Mouse (Mus musculus): ENCODE measurements around the gene 9130019O22Rik. TPM values are rescaled to one million over a fixed set of nuclear protein-coding genes. Genes with fewer than 3 reads are reported as not detected.
"Not testable (repeated sequence)": the region's sequence is repeated elsewhere in the genome, so short reads cannot be mapped to it uniquely, and the experiment has no call there.

Gene 9130019O22Rik
- polyA plus RNA-seq, 1 experiment from 2014 or later: 7.2 TPM

- Histone ChIP-seq H3K27ac (ENCODE audit: low read depth, low read length) (no peak overlapping the region), H3K9ac (ENCODE audit: low read depth, low read length) (no peak overlapping the region), H3K4me3 (ENCODE audit: low read length) (no peak overlapping the region), H3K4me2 (replicated peaks; ENCODE audit: low read depth, low read length) (no peak overlapping the region), H3K36me3 (ENCODE audit: control insufficient read depth, insufficient read depth, low read length) (peaks cover 5% of the 10 kb centered on the region), H3K9me3 (ENCODE audit: control insufficient read depth, low read length) (no peaks in the 10 kb centered on the region), H3K27me3 (ENCODE audit: control insufficient read depth, insufficient read depth, low read length) (no peaks in the 10 kb centered on the region), H3K4me1 (ENCODE audit: control insufficient read depth, insufficient read depth, low read length) (peaks cover 9% of the 10 kb centered on the region; the same call in 1 of the 2 replicates)
- ATAC-seq (ENCODE audit: low FRiP score, low TSS enrichment): no peak
- WGBS: 73% methylated on average over 7 of the region's 7 CpGs
These were observed 3.3 kb upstream of the 9130019O22Rik start for GRCm38 (mm10) chr7:127390306-127390705.

- not testable (repeated sequence) for H3K36me3 ChIP-seq (ENCODE audit: control insufficient read depth, insufficient read depth, low read length); H3K27me3 ChIP-seq (ENCODE audit: control insufficient read depth, insufficient read depth, low read length); H3K9me3 ChIP-seq (ENCODE audit: control insufficient read depth, low read length); H3K4me3 ChIP-seq (ENCODE audit: low read length); H3K27ac ChIP-seq (ENCODE audit: low read depth, low read length); ATAC-seq (ENCODE audit: low FRiP score, low TSS enrichment); H3K4me2 ChIP-seq (replicated peaks; ENCODE audit: low read depth, low read length); H3K4me1 ChIP-seq (ENCODE audit: control insufficient read depth, insufficient read depth, low read length); H3K9ac ChIP-seq (ENCODE audit: low read depth, low read length)
These were observed 1.2 kb upstream of the 9130019O22Rik start for GRCm38 (mm10) chr7:127388201-127388600.

GRCm38 (mm10) chr7:127385560-127385959, 1.4 kb downstream of the 9130019O22Rik start:
- H3K36me3 ChIP-seq (ENCODE audit: control insufficient read depth, insufficient read depth, low read length); H3K9me3 ChIP-seq (ENCODE audit: control insufficient read depth, low read length); H3K4me3 ChIP-seq (ENCODE audit: low read length); H3K27ac ChIP-seq (ENCODE audit: low read depth, low read length); H3K4me1 ChIP-seq (ENCODE audit: control insufficient read depth, insufficient read depth, low read length); ATAC-seq (ENCODE audit: low FRiP score, low TSS enrichment); H3K4me2 ChIP-seq (replicated peaks; ENCODE audit: low read depth, low read length); H3K9ac ChIP-seq (ENCODE audit: low read depth, low read length); H3K27me3 ChIP-seq (ENCODE audit: control insufficient read depth, insufficient read depth, low read length): not testable (repeated sequence)
- 96% methylated on average over 4 of the region's 4 CpGs for WGBS

- H3K36me3 ChIP-seq (ENCODE audit: control insufficient read depth, insufficient read depth, low read length): peaks cover 6% of the 10 kb centered on the region; the same call in 1 of the 2 replicates
- no peaks in the 10 kb centered on the region for H3K27me3 ChIP-seq (ENCODE audit: control insufficient read depth, insufficient read depth, low read length)
- H3K9me3 ChIP-seq (ENCODE audit: control insufficient read depth, low read length): 0 out of 2 replicates have a peak, but pooled peaks cover 3% of the 10 kb centered on the region
- H3K4me1 ChIP-seq (ENCODE audit: control insufficient read depth, insufficient read depth, low read length): no peaks in the 10 kb centered on the region
- H3K27ac ChIP-seq (ENCODE audit: low read depth, low read length): no peak overlapping the region
- no peak overlapping the region for H3K4me3 ChIP-seq (ENCODE audit: low read length)
- WGBS: 82% methylated on average over 6 of the region's 6 CpGs
- no peak overlapping the region for H3K4me2 ChIP-seq (replicated peaks; ENCODE audit: low read depth, low read length)
- no peak overlapping the region for H3K9ac ChIP-seq (ENCODE audit: low read depth, low read length)
- no peak for ATAC-seq (ENCODE audit: low FRiP score, low TSS enrichment)
These were observed 8.6 kb downstream of the 9130019O22Rik start for GRCm38 (mm10) chr7:127378310-127378921.

- Histone ChIP-seq H3K27ac (ENCODE audit: low read depth, low read length) (peak within 1 kb of the TSS; percentile 62; the same call in 1 of the 2 replicates), H3K4me3 (ENCODE audit: low read length) (peak within 1 kb of the TSS; percentile 73), H3K9ac (ENCODE audit: low read depth, low read length) (peak within 1 kb of the TSS; percentile 73), H3K4me2 (replicated peaks; ENCODE audit: low read depth, low read length) (peak within 1 kb of the TSS; percentile 71)
- peak; percentile 93 for ATAC-seq (ENCODE audit: low FRiP score, low TSS enrichment)
- 1% methylated on average over 49 of the region's 49 CpGs for WGBS
- H3K4me1 ChIP-seq (ENCODE audit: control insufficient read depth, insufficient read depth, low read length); H3K36me3 ChIP-seq (ENCODE audit: control insufficient read depth, insufficient read depth, low read length); H3K9me3 ChIP-seq (ENCODE audit: control insufficient read depth, low read length); H3K27me3 ChIP-seq (ENCODE audit: control insufficient read depth, insufficient read depth, low read length): not testable (repeated sequence)
These were observed 11.4 kb downstream of the 9130019O22Rik start, which contains the start of gene Zfp747 for GRCm38 (mm10) chr7:127375271-127376245. TSS of gene Zfp747 (minus strand) at chr7:127376050.

- H3K9ac ChIP-seq (ENCODE audit: low read depth, low read length); H3K4me1 ChIP-seq (ENCODE audit: control insufficient read depth, insufficient read depth, low read length); H3K4me2 ChIP-seq (replicated peaks; ENCODE audit: low read depth, low read length); H3K9me3 ChIP-seq (ENCODE audit: control insufficient read depth, low read length); ATAC-seq (ENCODE audit: low FRiP score, low TSS enrichment); H3K27ac ChIP-seq (ENCODE audit: low read depth, low read length); H3K4me3 ChIP-seq (ENCODE audit: low read length); H3K36me3 ChIP-seq (ENCODE audit: control insufficient read depth, insufficient read depth, low read length); H3K27me3 ChIP-seq (ENCODE audit: control insufficient read depth, insufficient read depth, low read length): not testable (repeated sequence)
- 78% methylated on average over 3 of the region's 3 CpGs for WGBS
These were observed 15.1 kb downstream of the 9130019O22Rik start for GRCm38 (mm10) chr7:127371870-127372269.

- ATAC-seq (ENCODE audit: low FRiP score, low TSS enrichment): no peak
These were observed 15.8 kb downstream of the 9130019O22Rik start for GRCm38 (mm10) chr7:127371213-127371612.

GRCm38 (mm10) chr7:127366249-127366648, 20.7 kb downstream of the 9130019O22Rik start:
- H3K4me2 ChIP-seq (replicated peaks; ENCODE audit: low read depth, low read length): no peak overlapping the region
- 0 out of 2 replicates have a peak, but pooled peaks cover 5% of the 10 kb centered on the region for H3K27me3 ChIP-seq (ENCODE audit: control insufficient read depth, insufficient read depth, low read length)
- H3K36me3 ChIP-seq (ENCODE audit: control insufficient read depth, insufficient read depth, low read length): no peaks in the 10 kb centered on the region
- no peak overlapping the region for H3K4me3 ChIP-seq (ENCODE audit: low read length)
- no peak for ATAC-seq (ENCODE audit: low FRiP score, low TSS enrichment)
- H3K9me3 ChIP-seq (ENCODE audit: control insufficient read depth, low read length): no peaks in the 10 kb centered on the region
- H3K27ac ChIP-seq (ENCODE audit: low read depth, low read length): no peak overlapping the region
- WGBS: 91% methylated on average over 3 of the region's 3 CpGs
- H3K4me1 ChIP-seq (ENCODE audit: control insufficient read depth, insufficient read depth, low read length): no peaks in the 10 kb centered on the region
- no peak overlapping the region for H3K9ac ChIP-seq (ENCODE audit: low read depth, low read length)

More at GRCm38 (mm10) chr7:127371213-127371612, 15.8 kb downstream of the 9130019O22Rik start:
- Histone ChIP-seq H3K9ac (ENCODE audit: low read depth, low read length) (no peak overlapping the region), H3K4me2 (replicated peaks; ENCODE audit: low read depth, low read length) (no peak overlapping the region), H3K4me1 (ENCODE audit: control insufficient read depth, insufficient read depth, low read length) (no peaks in the 10 kb centered on the region), H3K4me3 (ENCODE audit: low read length) (no peak overlapping the region), H3K9me3 (ENCODE audit: control insufficient read depth, low read length) (no peaks in the 10 kb centered on the region), H3K27me3 (ENCODE audit: control insufficient read depth, insufficient read depth, low read length) (no peaks in the 10 kb centered on the region), H3K36me3 (ENCODE audit: control insufficient read depth, insufficient read depth, low read length) (peaks cover 6% of the 10 kb centered on the region; the same call in 1 of the 2 replicates), H3K27ac (ENCODE audit: low read depth, low read length) (no peak overlapping the region)
- 85% methylated on average over 2 of the region's 2 CpGs for WGBS

GRCm38 (mm10) chr7:127364166-127364565, 22.8 kb downstream of the 9130019O22Rik start:
- Histone ChIP-seq H3K4me2 (replicated peaks; ENCODE audit: low read depth, low read length) (peak overlapping the region; percentile 60), H3K4me3 (ENCODE audit: low read length) (no peak overlapping the region; the same call in 1 of the 2 replicates), H3K27ac (ENCODE audit: low read depth, low read length) (no peak overlapping the region), H3K9ac (ENCODE audit: low read depth, low read length) (no peak overlapping the region; the same call in 1 of the 2 replicates), H3K36me3 (ENCODE audit: control insufficient read depth, insufficient read depth, low read length) (no peaks in the 10 kb centered on the region), H3K9me3 (ENCODE audit: control insufficient read depth, low read length) (no peaks in the 10 kb centered on the region), H3K27me3 (ENCODE audit: control insufficient read depth, insufficient read depth, low read length) (peaks cover 17% of the 10 kb centered on the region; the same call in 1 of the 2 replicates), H3K4me1 (ENCODE audit: control insufficient read depth, insufficient read depth, low read length) (no peaks in the 10 kb centered on the region)
- no peak for ATAC-seq (ENCODE audit: low FRiP score, low TSS enrichment)
- WGBS: 58% methylated on average over 4 of the region's 4 CpGs
